Mouse (Mus musculus) embryonic facial prominence, embryonic 14.5 days (tissue): Measurements from ENCODE around the gene Zfp420. TPM values are rescaled to one million over a fixed set of nuclear protein-coding genes. Genes with fewer than 3 reads are reported as not detected.

Experiments used
- ATAC-seq: fragments of 200-750 bp; cut with Nextera tagmentation; 2 replicates; pipeline ENCODE4 v1.8.0; 2017; ENCODE audit warnings: low read depth, moderate number of reproducible peaks, moderate TSS enrichment
- DNase-seq: peaks from one replicate; pipeline ENCODE4 v3.0.0-alpha.2; 2015; ENCODE audit warnings: low spot score
- H3K27ac ChIP-seq: fragments of 300-500 bp; sonication (generic); replicated peaks from 2 replicates; pipeline ENCODE4 v1.5.1; 2014; ENCODE audit warnings: low read depth, mild to moderate bottlenecking, low read length, moderate library complexity
- H3K27me3 ChIP-seq: fragments of 300-500 bp; sonication (generic); replicated peaks from 2 replicates; pipeline ENCODE4 v1.6.1; 2014; ENCODE audit warnings: low read length; ENCODE audit not compliant: control insufficient read depth, insufficient read depth
- H3K36me3 ChIP-seq: fragments of 300-500 bp; sonication (generic); 2 replicates; pipeline ENCODE4 v1.6.1; 2014; ENCODE audit warnings: low read length, mixed read lengths; ENCODE audit not compliant: control insufficient read depth, insufficient read depth
- H3K4me1 ChIP-seq: fragments of 300-500 bp; sonication (generic); 2 replicates; pipeline ENCODE4 v1.6.1; 2014; ENCODE audit warnings: antibody characterized with exemption, low read length; ENCODE audit not compliant: control insufficient read depth, insufficient read depth
- H3K4me2 ChIP-seq: fragments of 300-500 bp; sonication (generic); 2 replicates; pipeline ENCODE4 v1.6.1; 2014; ENCODE audit warnings: low read depth, mild to moderate bottlenecking, low read length, moderate library complexity, mixed read lengths
- H3K4me3 ChIP-seq: fragments of 300-500 bp; sonication (generic); 2 replicates; pipeline ENCODE4 v1.5.1; 2014; ENCODE audit warnings: low read depth, mild to moderate bottlenecking, low read length
- H3K9ac ChIP-seq: fragments of 300-500 bp; sonication (generic); 2 replicates; pipeline ENCODE4 v1.6.1; 2014; ENCODE audit warnings: low read depth, mild to moderate bottlenecking, low read length, moderate library complexity, mixed read lengths
- H3K9me3 ChIP-seq: fragments of 300-500 bp; sonication (generic); 2 replicates; pipeline ENCODE4 v1.6.1; 2016; ENCODE audit warnings: low read length; ENCODE audit not compliant: control insufficient read depth
- WGBS: fragments of 180-500 bp; shearing (Covaris S2); extraction: QIAGEN DNeasy Blood & Tissue Kit; methylation state at CpG from one replicate; pipeline ENCODE4 v1.1.7; 2014; 5-methylcytosine and 5-hydroxymethylcytosine counted together
- polyA plus RNA-seq: library from polyadenylated mRNA; unstranded; fragments of >200 nt; fragmentation: Nextera tagmentation; extraction: Ambion mirVana; gene quantifications from 2 replicates; pipeline ENCODE4 v1.2.1, GENCODE M21; 2014

Zfp420 gene
- 6.4 and 7.1 TPM in 2 replicates for polyA plus RNA-seq

DNA sequence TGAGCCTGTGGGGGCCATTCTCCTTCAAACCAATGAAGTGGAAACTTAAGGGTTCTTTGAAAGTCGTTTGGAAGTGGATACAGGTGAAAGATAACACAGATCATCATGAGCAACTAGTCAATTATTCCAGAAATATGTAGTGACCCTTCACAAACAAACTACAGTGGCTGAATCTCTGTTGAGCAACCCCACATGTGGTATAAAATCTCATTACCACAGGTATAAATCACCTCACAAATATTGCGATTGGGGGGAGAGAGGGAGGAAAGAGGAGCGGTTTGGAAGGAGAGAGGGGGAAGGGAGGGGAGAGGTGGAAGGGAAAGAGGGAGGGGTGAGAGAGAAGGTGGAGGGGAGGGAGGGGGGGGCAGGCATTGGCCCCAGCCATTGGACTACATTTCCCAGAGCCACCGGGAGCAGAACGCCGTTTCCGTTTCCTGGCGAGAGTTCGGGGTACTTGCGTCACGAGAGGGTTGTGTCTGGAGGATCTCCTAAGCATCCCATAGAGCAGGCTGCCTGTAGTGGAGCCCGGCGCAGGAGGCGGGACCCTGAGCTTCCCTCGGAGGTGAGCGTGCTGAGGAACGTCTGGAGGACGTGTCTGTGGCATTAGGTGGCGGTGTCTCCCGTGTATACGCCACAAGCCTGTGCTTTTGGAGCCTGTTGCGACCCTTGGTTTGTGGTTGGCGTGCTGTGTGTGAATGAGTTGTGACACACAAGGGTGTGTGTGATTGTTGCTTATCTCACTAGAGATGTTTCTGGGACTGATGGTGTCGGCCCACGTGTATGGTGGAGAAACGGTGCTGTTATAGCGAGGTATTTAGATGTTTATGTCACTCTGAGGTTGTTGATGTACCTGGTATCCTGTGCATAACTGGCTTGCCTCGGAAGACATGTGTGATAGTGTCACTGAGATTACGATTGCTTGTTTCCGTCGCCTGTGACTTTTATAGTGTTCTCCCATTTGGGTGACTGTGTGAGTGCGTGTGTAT lies at the start of gene Zfp420:
TSS of gene Zfp420 (plus strand) at position 448 of the 986 bp plus-strand sequence.
- peak within 1 kb of the TSS; percentile 75 for H3K4me2 ChIP-seq
- peaks cover 5% of the 10 kb centered on the region for H3K36me3 ChIP-seq
- peak within 1 kb of the TSS; percentile 40; the same call in 1 of the 2 replicates for H3K27ac ChIP-seq
- DNase-seq (peak; percentile 97), ATAC-seq (peak; percentile 99)
- H3K4me3 ChIP-seq = peak within 1 kb of the TSS; percentile 61
- H3K27me3 ChIP-seq = no peaks in the 10 kb centered on the region
- 0 out of 2 replicates have a peak, but pooled peaks cover 5% of the 10 kb centered on the region for H3K4me1 ChIP-seq
- H3K9me3 ChIP-seq = no peaks in the 10 kb centered on the region
- WGBS = 5% methylated on average over 32 of the region's 32 CpGs
- H3K9ac ChIP-seq = peak within 1 kb of the TSS; percentile 73

- DNase-seq (no peak), ATAC-seq (no peak)
- Histone ChIP-seq H3K27ac (no peak overlapping the region), H3K4me1 (peaks cover 16% of the 10 kb centered on the region), H3K4me2 (no peak overlapping the region), H3K9me3 (no peaks in the 10 kb centered on the region), H3K4me3 (no peak overlapping the region), H3K36me3 (no peaks in the 10 kb centered on the region), H3K9ac (no peak overlapping the region), H3K27me3 (no peaks in the 10 kb centered on the region)
- WGBS = 93% methylated on average over 1 of the region's 1 CpGs
Measured at GRCm38 (mm10) chr7:29812244-29812643, 47.5 kb upstream of the Zfp420 start.

DNA sequence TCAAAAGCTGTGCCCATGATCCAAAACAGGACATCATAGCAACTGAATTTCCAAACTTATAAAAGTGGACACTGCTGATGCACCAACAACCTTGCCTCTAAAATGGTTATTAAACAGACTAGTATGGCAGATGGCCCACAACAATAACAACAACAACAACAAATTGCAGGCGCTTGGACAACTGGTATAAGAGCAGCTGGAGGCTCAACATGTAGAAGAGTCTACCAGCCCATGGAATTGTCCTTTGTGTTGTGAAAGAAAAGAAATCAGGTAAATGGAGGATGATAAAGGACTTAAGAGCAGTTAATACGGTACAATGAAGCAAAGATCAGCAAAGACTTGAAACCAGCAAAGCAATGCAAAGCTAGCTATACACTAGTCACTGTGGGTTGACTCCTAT lies 45.4 kb upstream of the Zfp420 start:
- WGBS = 90% methylated on average over 2 of the region's 2 CpGs
- H3K27ac ChIP-seq = no peak overlapping the region
- no peak for DNase-seq
- H3K27me3 ChIP-seq = no peaks in the 10 kb centered on the region
- ATAC-seq = no peak
- peak overlapping the region; percentile 72; the same call in 1 of the 2 replicates for H3K4me2 ChIP-seq
- H3K4me3 ChIP-seq = no peak overlapping the region
- peaks cover 16% of the 10 kb centered on the region for H3K4me1 ChIP-seq
- no peak overlapping the region for H3K9ac ChIP-seq
- H3K9me3 ChIP-seq = no peaks in the 10 kb centered on the region
- H3K36me3 ChIP-seq = 0 out of 2 replicates have a peak, but pooled peaks cover 3% of the 10 kb centered on the region

GRCm38 (mm10) chr7:29815061-29815784 lies 44.6 kb upstream of the Zfp420 start:
- Histone ChIP-seq H3K4me1 (peaks cover 16% of the 10 kb centered on the region), H3K36me3 (0 out of 2 replicates have a peak, but pooled peaks cover 3% of the 10 kb centered on the region), H3K9ac (peak overlapping the region; percentile 76), H3K9me3 (no peaks in the 10 kb centered on the region), H3K4me2 (peak overlapping the region; percentile 72), H3K27ac (peak overlapping the region; percentile 45; the same call in 1 of the 2 replicates), H3K27me3 (no peaks in the 10 kb centered on the region), H3K4me3 (peak overlapping the region; percentile 58)
- 4% methylated on average over 12 of the region's 12 CpGs for WGBS
- peak; percentile 3 for DNase-seq
- 0 out of 2 replicates have a peak, but pooled peaks have one; percentile 35 for ATAC-seq

DNA sequence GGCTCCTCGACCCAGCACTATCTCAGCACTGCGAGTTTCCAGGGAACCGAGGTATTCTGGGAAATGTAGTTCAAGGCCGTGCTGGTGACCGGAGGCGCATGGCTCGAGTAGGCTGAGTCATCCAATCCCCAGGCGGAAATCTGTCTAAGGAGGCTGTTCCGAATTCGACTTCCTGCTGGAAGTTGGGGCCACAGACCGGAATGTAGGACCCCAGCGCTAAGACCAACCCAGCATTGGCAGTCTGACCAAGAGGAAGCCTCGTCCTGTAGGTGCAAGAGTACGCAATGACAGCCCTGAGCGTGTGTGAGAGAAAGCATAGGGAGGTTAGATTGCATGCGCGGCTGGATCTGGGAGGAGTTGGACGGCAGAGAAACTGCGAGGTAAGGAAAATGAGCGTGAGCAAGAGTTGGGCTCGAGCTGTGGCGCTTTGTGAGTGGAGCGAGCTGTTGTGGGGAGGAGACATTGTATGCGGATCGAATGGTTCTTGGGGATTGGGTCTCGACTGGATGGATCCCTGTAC lies 43.8 kb upstream of the Zfp420 start, which contains the start of gene Zfp790:
TSS of gene Zfp790 (plus strand) at position 205 of the 520 bp plus-strand sequence.
- peak within 1 kb of the TSS; percentile 58 for H3K4me3 ChIP-seq
- H3K4me2 ChIP-seq = peak within 1 kb of the TSS; percentile 72
- no peaks in the 10 kb centered on the region for H3K9me3 ChIP-seq
- H3K27me3 ChIP-seq = no peaks in the 10 kb centered on the region
- ATAC-seq = peak; percentile 97
- peak; percentile 98 for DNase-seq
- peak within 1 kb of the TSS; percentile 76 for H3K9ac ChIP-seq
- H3K27ac ChIP-seq = peak within 1 kb of the TSS; percentile 89
- under 1% methylated on average over 26 of the region's 26 CpGs for WGBS
- peaks cover 16% of the 10 kb centered on the region for H3K4me1 ChIP-seq
- 0 out of 2 replicates have a peak, but pooled peaks cover 3% of the 10 kb centered on the region for H3K36me3 ChIP-seq

DNA sequence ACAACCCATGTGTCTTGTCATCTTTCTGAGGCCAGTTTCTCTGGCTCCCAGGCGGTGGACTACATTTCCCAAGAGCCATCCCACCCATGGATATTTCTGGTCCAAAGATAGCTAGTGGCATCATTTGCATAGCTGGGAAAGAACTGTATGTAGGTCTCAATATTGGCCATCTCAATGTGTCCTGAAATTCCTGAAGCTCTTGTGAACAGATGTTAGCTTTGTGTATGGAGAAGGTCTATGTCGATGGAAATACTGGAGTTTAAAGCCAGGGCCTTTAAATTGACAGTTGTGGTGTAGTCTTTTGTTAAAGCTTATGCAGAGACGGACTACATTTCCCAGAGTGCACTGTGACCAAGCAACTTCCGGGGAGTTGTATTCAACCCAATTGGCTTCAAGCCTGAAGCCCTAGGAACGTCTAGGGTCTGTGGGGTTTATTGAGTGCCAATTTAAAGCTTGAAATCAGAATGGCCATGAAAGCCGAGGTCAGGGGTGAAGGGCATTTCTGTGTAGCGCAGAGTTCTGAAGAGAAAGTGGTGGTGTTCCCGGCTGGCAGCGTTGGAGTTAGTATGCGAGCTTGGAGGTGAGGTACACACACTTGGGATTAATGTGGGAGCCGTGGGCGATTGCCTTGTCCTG lies 41.0 kb upstream of the Zfp420 start:
- Histone ChIP-seq H3K9ac (peak overlapping the region; percentile 73), H3K9me3 (no peaks in the 10 kb centered on the region), H3K4me1 (peaks cover 16% of the 10 kb centered on the region), H3K4me2 (peak overlapping the region; percentile 66), H3K27me3 (no peaks in the 10 kb centered on the region), H3K4me3 (peak overlapping the region; percentile 63), H3K36me3 (peaks cover 25% of the 10 kb centered on the region), H3K27ac (0 out of 2 replicates have a peak overlapping the region, but pooled peaks have one; percentile 31)
- WGBS = 6% methylated on average over 12 of the region's 12 CpGs
- ATAC-seq (peak; percentile 56; the same call in 1 of the 2 replicates), DNase-seq (peak; percentile 95)

DNA sequence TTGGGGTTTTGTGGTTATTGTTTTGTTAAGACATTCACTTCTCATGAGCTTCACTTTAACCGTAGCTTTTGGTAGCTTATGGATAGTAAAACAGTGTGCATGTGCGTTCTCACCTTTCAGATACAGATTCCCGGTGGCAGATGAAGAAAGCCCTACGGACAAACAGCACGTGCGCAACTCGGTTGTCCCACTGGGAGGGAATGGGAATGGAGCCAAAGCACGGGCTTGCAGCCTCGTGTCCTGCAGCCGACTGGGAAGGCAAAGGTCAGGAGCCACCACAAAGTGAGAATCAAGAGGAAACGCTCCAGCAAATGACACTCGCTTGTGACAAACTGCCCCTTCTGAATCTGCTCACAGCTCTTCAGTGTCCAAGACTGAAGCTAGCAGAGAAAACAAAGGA lies 31.8 kb upstream of the Zfp420 start:
- H3K9ac ChIP-seq = no peak overlapping the region
- ATAC-seq = no peak
- peaks cover 91% of the 10 kb centered on the region for H3K36me3 ChIP-seq
- H3K4me3 ChIP-seq = no peak overlapping the region
- no peak for DNase-seq
- no peak overlapping the region for H3K27ac ChIP-seq
- 0 out of 2 replicates have a peak, but pooled peaks cover 5% of the 10 kb centered on the region for H3K9me3 ChIP-seq
- 92% methylated on average over 12 of the region's 12 CpGs for WGBS
- H3K4me1 ChIP-seq = no peaks in the 10 kb centered on the region
- no peaks in the 10 kb centered on the region for H3K27me3 ChIP-seq
- H3K4me2 ChIP-seq = no peak overlapping the region
